Mouse (Mus musculus) regulatory T cell (primary cell): ENCODE measurements at regions not wholly inside any gene's neighbourhood (a gene's known extent, or its start where the extent isn't known, plus 50 kb on each side); places are given as distances from the start of the nearest gene placed in this dataset.

Source experiments
- in situ Hi-C: fragments of 300-600 bp; cut with MboI, MseI; formaldehyde crosslinking; loops from one replicate; pipeline ENCODE4 v1.15.1; 2025; ENCODE audit warnings: high pct_unique_total_duplicates

GRCm38 (mm10) chr10:71485063-71485762 is 137.7 kb downstream of the Ipmk start:
- in situ Hi-C loops, result loop anchor here (25.0 kb wide), 1 partner anchor 877 kb away; no protein-coding TSS in a partner anchor

- in situ Hi-C loops, result loop anchor here (25.0 kb wide), 1 partner anchor 873 kb away; no protein-coding TSS in a partner anchor
These were observed 142.2 kb downstream of the Ipmk start for GRCm38 (mm10) chr10:71489791-71490190.

- in situ Hi-C loops, result no loop called here
These were observed 154.5 kb downstream of the Ipmk start for GRCm38 (mm10) chr10:71502096-71502495.

DNA sequence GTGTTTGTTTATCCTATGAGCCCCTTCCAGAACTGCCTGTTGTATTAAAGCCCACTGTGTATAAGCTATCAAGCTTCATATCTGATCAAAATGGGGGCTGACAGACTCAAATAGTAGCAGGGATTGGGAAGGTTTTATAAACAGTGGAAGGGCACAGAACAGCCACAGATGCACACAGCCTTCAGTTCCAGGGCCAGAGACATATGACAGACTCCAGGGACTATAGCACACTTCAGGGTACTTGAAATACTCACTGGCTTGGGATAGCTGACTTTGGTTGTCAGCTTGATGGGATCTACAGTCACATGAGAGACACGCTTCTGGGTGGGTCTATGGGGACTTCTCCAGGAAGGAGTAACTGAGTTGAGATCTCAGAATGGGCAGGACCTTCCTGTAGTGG is 156.7 kb downstream of the Ipmk start:
- in situ Hi-C loops, result no loop called here

DNA sequence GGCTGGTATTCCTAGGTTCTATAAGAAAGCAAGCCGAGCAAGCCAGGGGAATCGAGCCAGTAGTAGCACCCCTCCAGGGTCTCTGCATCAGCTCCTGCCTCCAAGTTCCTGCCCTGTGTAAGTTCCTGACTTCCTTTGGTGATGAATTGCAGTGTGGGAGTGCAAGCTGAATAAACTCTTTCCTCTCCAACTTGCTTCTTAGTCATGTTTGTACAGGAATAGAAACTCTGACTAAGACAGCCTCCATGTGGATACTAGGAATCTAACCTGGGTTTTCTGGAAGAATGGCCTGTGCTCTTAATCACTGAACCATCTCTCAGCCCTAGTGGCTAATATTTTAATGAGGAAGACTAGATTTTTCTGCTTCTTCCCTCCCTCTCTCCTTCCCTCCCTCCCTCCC is 177.7 kb downstream of the Ipmk start:
- in situ Hi-C loops, result loop anchor here (10.0 kb wide), 1 partner anchor 1470 kb away; no protein-coding TSS in a partner anchor

- in situ Hi-C loops, result no loop called here
These were observed 186.2 kb downstream of the Ipmk start for GRCm38 (mm10) chr10:71533759-71534158.

GRCm38 (mm10) chr10:71545489-71545888 is 197.9 kb downstream of the Ipmk start:
- in situ Hi-C loops, result no loop called here

DNA sequence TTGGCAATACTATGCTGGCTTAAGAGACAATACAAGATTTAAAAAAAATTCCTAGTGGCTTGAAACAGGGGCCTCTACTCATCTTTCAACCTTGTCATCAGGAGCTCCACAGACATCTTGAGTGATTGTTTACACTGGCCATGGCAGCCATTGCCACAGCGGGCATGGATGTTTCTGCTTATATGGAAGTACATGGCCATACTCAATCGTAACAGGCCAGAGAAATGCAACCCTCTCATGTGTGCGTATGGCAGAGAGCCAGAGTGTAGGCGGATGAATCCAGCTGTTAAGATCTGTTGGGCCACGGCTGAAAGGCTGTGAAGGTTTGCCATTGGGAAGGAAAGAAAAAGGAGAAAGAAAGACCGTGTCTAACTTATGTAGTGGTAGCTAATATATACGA is 198.9 kb downstream of the Ipmk start:
- in situ Hi-C loops, result no loop called here

DNA sequence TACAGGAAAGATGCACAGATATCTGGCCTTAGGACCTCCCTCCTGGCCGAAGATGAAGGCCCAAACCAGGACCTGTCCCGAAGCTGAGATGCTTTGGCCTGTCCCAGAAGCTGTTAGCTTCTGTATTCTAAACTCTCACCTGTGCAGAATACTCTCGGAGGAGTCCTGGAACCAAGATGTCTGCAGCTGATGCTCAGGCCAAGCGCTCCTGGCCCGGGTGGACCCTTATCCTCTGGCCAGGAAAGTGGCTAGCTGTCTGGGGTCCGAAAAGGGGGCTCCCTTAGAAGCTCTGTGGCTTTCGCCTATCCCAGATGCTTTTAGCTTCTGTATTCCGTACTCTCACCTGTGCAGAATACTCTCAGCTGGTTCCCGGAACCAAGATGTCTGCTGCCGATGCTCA is 236.2 kb downstream of the Ipmk start:
- in situ Hi-C loops, result no loop called here

DNA sequence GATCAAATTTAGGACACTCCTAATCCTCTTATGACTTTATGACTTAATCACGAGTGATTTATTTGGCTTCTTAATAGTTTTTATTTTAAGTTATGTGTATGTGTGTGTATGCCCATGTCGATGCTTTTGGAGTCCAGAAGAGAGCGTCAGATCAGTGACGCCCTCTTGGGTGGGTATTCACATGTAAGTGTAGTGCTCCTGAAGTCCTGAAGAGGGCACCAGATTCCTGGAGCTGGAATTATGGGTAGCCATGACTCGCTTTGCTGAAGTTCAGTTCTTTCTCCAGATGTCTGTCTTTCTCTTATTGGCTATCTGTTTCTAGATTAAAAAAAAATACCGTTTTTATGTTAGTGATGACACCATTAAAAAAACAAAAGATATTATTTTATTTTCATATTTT is 251.0 kb downstream of the Ipmk start:
- in situ Hi-C loops, result no loop called here

DNA sequence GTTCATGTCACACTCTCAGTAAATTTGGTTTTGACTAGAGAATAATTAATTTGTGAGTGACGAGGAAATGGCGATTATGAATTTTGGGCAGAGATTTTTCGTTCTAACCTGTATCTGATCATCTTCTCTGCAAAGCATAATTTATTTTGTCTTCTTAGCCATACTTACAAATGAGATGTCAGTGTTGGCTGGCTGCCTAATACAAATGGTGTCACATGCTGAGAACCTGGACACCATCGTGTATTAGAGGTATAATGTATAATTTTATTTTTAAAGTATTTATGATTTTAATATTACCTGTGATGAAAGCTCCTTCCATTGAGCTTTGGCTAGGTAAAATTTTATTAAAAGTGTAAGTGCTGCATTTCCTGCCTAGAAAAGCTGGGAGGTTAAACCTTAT is 266.2 kb downstream of the Ipmk start:
- in situ Hi-C loops, result no loop called here

DNA sequence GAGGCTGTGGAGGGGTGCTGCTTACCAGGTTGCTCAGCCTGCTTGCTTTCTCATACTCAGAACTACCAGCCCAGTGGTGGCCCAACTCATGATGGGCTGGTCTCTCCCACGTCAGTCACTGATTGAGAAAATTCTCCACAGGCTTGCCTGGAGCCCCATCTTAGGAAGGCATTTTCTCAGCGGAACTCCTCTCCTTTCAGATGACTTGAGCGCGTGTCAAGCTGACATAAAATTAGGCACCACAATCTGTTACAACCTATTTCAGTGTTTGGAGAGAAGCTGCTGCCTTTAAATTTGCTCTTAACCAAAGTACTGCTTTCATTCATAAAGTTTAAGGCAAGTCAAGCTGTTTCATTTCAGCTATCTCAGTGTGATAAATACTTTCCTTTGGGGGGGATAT is 269.6 kb downstream of the Ipmk start:
- in situ Hi-C loops, result no loop called here

DNA sequence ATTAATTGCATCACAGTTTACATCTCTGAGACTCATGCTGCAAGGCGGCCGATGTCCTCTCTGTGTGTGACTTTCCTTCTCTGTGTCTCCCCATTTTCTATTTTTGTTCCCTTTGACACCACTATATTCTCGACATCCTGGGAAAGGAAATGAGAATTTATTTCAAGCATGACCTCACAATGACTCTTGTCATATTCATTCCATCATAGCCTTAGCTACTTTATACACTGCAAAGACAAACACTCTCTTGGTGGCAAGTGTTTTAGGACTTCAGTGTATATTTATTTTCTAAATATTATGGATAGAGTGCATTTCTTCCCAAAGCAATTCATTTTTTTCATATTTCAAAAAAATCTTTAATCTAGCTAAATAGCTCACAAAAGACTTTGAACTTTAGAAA is 298.5 kb downstream of the Ipmk start:
- in situ Hi-C loops, result no loop called here

DNA sequence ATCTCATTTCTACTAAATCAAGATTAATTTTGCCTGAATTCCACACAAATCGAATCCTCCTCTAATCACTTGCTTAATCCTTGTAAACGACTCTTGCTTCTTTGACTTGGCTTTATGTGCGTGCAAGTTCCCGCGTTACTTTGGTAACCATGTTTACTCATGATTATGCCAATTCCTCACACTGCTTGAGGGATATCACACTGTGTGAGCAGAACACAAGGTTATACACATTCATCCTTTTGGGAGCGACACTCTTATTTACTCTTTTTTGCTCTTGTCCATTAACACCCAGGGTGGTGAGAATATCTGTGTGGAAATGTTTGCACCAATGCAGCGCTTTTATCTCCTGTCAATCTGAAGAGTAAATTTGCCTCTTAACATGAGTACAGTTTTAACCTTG is 310.0 kb downstream of the Ipmk start:
- in situ Hi-C loops, result no loop called here

DNA sequence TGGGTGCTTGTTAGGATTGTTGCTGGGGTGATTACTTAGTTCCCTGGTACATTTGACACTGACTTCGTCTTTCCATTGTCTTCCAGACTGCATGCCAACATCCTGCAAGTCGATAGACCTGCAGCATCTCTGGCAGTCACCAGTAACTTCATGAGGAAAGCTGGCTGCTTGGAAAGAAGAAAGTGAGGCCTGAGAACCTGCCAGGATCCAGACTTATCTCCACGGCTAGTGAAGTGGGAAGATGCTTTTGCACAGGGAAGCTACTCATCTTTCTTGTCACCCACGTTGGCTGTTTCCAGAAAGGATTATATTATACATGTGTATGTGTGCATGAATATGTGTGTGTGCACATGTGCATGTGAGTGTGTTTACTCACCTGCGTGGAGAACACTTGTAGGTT is 316.0 kb downstream of the Ipmk start:
- in situ Hi-C loops, result no loop called here

- in situ Hi-C loops, result no loop called here
These were observed 319.6 kb downstream of the Ipmk start for GRCm38 (mm10) chr10:71667160-71667571.

DNA sequence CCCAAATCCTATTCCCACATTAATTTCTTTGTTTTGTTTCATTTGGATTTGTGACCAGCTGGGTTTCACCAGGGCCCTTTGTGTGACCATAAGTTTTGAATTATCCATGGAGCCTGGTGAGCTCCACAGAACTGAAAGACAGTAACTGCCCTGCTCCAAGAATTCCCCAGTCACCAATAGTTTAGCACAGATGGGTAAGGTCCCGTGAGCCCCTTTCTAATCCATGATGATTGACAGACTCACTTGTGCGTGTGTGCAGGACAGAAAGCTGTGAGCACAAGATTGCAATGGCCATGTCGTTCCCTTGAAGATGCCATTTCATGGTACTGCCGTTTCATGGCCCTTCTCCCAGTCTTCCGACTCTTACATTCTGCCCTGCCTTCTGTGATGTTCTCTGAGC is 331.7 kb downstream of the Ipmk start:
- in situ Hi-C loops, result no loop called here

DNA sequence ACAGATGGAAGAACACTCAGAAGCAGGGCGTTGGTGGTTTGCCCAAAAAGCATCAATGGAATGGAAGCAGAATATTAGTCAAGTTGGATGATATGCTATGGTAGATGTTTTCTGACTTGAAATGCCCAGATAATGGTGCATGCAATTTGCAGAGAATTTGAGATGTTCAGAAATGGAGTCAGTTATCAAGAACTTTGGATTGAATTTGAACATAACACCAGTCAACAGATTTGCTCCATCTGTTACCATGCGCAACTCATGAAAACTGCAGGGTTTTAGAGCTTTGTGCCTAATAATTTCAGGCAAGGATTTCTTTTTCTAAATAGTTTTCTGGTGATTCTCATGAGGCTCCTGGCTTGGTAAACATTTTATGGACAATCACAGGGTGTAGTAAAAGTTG is 365.9 kb downstream of the Ipmk start:
- in situ Hi-C loops, result no loop called here

DNA sequence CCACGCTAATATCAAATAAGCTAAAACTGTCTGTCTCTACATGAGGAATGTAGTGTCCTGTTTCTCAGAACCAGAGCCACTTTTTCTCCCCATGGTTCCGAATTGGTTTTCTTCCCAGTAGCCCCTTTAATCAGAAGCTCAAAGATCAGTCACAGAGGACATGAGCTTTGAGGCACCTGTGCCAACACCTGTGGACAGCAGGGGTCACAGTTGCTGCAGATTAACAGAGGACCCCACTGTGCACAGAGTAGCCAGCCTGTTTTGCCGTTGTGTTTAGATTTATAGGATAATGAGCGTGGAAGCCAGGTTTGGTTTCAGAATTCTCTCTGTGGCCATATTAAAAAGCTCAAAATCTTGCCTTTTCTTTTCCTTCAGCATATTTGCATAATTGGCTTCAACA is 380.2 kb downstream of the Ipmk start:
- in situ Hi-C loops, result no loop called here

DNA sequence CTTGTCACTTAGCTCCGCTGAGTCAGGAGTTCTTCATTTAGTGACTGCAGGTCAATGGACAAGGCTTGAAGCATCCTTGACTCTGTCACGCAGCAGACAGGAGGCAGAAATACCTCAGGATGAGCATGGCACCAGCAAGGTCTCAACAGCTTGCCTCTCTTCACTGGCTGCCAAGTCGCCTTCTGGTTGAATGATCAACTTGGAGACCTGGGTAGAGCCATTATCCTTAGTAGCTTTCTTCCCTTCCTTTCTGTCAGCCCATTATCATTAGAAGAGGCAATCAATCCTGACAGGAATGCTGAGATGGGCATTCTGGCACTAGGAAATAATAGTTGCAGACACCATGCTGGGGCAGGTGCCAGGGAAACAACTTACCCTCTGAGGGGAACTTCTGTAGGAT is 386.3 kb downstream of the Ipmk start:
- in situ Hi-C loops, result no loop called here

DNA sequence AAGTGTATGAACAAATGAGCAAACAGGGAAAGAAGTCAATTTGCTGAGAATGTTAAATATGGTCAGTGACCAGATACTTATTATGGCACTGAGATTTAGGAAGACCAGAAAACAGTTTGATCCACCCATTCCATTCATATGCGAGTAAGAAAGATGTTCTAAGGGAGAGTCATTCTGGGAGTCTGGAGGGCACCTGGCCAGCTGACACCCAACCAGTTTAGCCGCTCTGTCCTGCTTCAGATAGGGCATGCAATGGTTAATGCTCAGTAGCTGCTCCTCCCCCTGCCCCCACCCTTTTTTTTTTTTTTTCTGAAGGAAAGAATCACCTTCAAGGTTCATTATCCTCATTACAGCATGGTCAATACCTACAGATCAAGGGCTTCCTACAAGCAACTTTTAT is 386.9 kb downstream of the Ipmk start:
- in situ Hi-C loops, result no loop called here

DNA sequence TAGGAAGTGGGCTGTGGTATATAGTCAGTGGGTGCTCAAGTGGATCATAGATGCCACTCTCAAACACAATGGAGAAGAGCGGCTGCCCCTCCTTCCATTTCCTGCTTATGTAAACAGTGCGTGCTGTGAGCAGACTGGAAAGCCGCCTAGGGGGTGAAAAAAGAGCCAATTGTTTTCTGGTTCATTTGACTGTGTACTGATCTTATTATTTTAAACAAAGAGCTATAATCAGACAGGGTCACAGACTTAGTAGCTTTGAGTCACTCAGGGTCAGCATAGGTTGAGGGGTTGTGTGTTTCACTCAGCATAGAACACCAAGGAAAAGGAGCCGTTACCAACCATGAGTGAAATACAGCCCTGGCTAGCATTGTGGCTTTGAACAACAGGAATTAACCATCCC is 390.7 kb downstream of the Ipmk start:
- in situ Hi-C loops, result no loop called here

DNA sequence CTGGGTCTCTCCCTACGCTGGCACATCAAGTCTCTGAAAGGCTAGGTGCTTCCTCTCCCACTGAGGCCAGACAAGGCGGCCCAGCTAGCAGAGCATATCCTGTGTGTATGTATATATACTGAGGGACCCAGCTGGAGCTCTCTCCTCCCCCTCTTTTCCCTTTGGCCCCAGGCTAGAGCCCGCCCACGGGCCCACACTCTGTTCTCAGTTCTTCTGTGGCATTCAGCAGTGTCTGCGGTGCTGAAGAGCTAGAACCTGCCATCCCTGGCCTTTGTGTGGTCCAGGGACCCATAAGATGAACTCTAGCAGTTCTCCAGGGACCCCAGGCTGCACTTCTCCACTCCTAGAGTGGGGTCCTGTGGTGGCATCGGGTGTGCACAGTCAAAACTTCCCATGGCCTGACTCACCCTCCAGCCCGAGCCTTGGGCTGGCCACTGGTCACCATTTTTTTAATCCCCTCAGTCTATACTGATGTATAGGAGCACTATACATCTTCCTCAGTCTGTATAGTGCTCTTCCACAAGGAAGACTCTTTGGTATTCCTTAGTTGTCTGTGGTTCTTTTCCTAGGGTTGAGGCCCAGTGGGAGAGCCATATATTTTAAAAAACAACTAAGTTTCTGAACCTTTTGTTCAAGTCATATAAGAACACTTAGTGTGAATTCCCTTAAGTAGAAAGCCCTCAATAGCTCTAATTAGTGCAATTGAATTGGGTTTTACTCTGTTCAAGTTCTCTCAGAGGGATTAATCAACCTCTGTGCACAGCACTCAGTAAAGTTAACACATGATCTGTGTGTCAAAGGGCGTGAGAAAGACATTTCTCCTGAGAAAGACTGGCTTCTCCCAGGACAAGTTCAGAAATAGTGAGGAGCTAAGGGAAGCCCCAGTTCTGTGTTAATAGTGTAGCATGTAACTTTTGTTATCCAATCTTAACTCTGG is 401.3 kb downstream of the Ipmk start:
- in situ Hi-C loops, result no loop called here
